Mouse (Mus musculus): ENCODE measurements around the gene Mrpl58.
A peak's percentile ranks its signal among the peaks of the same experiment; 100 is the strongest.
"Not testable (repeated sequence)": the region's sequence is repeated elsewhere in the genome, so short reads cannot be mapped to it uniquely, and the experiment has no call there.

Mrpl58 gene

DNA sequence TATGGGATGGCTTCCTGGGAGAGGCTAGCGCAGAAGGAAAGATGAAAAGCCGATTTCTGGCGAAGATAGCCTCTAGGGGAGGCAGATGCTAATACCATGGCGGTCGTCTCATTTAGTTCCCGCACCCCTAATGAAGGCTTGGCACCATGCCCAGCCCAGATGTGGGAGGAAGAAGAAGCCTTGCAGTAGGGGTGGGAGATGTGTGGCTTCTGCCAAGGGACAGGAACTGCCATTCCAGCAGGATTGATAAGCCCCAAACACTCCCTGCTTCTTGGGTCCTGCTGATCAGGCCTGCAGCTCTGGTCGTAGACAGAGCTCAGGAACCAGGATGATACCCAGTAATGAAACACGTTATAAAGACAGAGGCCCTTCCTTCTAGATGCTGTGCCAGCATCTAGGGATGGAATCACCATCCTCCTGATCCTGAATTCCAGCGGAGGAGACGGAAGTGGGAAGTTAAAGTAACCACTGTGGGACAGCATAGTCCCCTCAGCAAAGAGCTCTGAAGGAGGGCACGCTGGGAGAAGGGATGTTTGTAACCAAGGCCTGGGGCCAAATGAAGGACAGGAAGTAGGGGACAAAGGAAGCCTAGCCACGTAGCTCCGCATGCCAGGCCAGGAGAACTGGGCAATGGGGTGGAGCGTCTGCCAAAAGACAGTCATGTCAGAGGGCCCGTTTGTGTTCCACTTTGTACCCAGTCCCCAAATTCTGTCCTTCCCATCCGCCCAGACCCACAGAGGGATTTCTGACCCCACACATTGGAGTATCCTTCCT, 19.7 kb upstream of the Mrpl58 start:
- DNase-seq = no peak

DNA sequence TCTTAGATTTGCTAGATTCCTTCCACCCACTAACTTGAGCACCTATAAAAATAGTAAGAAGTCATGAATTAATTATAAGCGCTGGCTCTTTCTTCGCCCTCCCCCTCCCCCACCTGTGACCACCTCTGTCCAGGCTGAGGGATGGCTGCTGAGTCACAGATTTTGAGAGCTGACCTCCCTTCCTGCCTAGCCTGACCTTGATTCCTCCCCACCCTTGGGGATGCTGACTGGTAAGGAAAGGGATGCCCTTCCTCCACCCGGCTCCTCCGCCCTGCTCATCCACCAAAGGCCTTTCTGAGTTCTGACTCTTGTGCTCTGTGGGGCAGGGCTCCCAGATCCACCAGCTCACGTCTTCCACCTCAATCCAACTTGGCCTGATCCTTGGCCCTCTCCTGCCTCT, 19.0 kb upstream of the Mrpl58 start:
- no peak for DNase-seq

DNA sequence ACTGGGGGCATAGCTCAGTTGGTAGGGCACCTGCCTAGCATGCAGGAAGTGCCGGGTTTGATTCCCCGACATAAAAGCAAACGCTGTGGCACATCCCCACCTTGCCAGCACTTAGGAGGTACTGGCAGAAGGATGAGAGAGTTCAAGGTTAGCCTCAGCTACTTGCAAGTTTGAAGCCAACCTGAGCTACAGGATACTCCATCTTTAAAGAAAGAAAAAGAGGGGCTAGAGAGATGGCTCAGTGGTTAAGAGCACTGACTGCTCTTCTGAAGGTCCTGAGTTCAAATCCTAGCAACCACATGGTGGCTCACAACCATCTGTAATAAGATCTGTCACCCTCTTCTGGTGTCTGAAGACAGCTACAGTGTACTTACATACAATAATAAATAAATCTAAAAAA, 16.7 kb upstream of the Mrpl58 start:
- not testable (repeated sequence) for DNase-seq

DNA sequence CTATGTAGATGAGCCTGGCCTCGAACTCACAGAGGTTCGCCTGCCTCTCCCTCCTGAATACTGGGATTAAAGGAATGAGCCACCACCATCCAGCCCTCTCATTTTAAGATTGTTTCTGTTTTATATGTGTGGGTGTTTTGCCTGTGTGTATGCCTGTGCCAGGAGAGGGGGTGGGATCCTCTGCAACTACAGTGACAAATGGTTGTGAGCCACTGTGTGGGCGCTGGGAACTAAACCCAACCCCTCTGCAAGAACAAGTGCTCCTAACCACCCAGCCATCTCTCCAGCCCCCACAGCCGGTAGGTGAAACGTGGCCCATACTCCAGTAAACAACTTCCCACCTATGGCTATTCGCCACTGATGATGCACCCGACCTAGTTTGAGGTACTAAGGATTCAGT, 12.2 kb upstream of the Mrpl58 start:
- DNase-seq = no peak

DNA sequence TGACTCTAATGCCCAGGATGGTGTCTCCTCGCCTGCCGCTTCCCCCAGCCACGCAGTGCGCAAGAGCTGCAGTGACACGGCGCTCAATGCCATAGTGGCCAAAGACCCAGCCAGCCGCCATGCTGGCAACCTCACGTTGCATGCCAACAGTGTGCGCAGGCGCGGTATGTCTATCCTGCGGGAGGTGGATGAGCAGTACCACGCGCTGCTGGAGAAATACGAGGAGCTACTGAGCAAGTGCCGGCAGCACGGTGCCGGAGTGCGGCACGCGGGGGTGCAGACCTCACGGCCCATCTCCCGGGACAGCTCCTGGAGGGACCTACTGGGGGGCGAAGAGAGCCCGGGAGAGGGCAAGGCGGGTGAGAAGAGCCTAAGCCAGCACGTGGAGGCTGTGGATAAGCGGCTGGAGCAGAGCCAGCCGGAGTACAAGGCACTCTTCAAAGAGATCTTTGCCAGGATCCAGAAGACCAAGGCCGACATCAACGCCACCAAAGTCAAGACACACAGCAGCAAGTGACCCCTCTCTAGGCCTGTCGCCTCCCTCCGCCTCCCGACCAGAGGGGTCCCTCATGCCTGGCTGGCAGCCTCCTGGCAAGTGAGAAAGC, 9.7 kb upstream of the Mrpl58 start:
- no peak for DNase-seq

DNA sequence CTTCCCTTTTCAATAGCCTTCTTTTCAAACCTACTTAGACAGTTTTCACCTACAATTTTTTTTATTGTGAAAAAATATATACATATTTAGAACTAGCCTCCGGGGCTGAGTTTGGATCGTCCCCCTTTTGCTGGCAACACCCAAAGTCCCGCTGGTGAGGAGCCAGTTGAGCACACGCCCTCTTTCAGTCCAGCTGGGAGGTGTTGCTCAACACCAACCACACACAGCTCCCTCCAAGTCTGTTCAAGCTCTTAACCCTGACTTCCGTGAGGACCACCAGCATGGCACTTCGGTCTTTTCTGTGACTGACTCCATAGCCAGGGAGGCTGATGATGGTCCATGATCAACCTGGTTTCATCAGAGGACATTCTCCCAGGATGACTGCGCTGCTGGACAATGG, 5.5 kb upstream of the Mrpl58 start:
- no peak for DNase-seq

DNA sequence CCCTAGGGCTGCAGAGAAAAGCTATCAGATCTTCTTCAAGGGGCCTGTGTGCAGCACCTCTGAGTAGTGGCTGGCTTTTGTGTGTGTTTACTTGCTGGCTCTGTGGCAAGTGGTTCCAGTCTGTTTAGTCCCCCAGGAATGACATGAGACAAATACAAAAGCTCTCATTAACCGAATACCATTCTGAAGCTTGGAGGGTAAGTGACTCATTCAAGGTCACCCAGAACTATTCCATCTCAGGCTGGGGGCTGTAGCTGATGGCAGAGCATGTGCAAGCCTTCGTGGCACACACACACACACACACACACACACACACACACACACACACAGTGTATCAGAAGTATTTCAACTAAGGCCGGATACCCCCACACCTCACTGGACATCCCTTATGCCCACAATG, 3.4 kb upstream of the Mrpl58 start:
- no peak for DNase-seq

DNA sequence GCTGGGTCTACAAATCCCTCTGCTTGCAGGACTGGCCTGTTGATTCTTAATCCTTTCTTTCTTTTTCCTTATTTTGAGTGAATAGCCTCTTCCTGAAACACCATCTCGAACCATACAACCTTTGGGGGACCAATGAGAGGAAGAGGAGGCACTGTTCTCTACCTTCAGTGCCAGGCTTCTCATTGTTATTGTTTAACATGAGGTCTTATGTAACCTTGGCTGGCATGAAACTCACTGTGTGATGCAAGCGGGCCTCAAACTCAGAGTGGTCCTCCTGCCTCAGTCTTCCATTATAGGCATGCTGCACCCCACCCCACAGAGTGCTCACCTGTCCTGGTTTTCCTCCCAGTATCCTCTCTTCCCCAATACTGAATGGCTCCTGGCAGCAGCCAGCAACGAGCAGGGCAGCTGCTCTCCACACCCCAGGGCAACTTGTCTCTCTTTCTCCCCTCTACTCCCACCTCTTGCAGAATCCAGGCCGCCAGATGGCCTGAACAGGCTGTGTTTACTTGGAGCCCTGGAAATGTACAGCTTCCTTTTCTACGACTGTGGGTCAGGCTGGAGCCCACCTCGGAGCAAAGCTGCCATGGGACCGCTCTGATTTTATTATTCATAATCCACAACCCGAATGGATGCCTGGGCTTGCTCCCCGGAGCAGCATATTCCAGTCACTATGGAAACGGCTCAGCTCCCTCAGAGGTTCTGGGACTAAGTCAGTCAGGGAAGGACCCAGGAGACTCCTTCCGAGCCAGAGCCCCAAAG, 2.7 kb upstream of the Mrpl58 start:
- no peak for DNase-seq

DNA sequence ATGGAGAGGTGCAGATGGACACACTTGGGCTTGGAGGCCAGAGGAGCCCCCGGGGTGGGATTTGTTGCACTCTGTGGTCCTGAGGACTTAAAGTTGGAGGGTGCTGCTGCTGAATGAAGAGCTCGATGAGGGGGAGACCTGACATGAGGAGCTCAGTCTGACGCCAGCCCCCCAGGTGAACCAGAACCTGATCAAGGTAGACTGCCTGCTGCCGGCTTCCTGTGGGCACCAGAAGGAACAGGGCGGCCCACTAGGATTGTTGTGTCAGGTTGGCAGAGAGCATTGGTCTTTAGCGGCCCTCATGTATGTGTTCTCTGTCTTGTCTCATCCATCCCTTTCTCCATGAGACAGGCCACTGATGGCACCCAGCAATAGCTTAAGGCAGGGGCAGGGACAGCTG, 2.2 kb downstream of the Mrpl58 start:
- DNase-seq = peak; percentile 54

DNA sequence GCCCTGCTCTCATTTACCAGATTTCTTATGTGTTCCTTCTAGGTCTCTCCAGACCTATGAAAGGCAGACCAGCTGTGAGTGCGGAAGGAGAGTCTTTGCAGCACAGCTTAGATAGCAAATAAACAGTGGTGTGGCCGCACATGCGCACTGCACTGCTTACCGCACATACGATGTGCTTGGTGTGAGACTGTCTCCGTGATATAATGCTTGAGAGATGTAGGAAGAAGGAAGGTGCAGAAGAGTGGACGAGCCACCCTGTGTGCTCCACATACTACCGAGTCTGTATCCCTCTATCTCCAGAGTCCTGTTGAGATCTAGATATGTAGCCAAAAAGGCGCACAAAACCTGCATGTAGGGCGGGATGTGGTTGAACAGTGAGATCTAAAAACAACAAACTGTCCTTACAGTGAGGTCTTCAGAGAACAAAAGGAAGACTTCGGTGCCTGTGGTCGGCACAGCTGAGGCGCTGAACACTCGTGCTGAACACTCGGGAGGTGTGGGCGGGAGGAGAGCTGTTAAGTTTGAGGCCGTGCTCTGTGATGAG, 3.4 kb downstream of the Mrpl58 start:
- peak; percentile 83 for DNase-seq

DNA sequence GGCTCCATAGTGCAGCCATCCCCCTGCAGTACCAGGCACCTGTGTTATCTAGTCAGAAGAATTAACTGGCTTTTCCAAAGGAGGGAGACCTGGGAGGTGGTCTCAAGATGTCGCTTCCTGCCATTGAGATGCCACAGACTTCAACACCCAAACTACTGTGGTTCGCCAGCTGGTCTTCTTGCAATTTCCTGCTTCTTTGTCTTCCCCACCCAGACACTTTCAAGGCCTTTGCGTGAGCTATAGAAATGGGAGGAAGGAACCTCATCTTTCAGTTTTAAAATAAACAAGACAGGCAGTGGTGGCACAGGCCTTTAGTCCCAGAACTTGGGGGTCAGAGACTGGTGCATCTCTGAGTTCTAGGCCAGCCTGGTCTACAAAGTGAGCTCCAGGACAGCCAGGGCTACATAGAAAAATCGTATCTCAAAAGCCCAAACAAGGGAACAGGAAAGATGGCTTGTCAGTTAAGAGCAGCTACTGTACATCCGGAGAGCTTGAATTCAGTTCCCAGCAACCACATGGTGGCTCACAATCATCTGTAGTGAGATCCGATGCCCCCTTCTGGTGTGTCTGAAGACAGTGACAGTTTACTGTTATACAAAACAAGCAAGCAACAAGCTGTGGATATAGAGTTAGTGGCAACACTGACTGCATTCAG, 4.8 kb downstream of the Mrpl58 start:
- DNase-seq = peak; percentile 66

DNA sequence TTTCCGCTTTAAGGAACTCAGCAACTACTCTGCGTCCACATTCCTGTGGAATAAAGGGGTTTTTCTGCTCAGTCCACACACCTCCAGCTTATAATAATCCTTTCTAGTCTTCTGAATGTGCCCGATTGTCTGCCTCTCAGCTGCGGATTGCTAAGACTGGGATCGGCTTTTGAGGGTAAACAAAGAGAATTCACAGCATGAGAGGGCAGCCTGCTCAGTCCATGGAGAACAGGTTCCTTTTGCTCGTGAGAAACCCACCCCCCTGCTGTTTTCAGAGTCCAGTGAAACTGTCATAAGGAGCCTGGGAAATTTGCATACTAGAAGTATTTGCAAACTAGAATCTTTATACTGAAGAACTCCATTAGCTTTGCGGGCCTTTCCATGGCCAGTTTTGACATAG, 6.0 kb downstream of the Mrpl58 start:
- no peak for DNase-seq

DNA sequence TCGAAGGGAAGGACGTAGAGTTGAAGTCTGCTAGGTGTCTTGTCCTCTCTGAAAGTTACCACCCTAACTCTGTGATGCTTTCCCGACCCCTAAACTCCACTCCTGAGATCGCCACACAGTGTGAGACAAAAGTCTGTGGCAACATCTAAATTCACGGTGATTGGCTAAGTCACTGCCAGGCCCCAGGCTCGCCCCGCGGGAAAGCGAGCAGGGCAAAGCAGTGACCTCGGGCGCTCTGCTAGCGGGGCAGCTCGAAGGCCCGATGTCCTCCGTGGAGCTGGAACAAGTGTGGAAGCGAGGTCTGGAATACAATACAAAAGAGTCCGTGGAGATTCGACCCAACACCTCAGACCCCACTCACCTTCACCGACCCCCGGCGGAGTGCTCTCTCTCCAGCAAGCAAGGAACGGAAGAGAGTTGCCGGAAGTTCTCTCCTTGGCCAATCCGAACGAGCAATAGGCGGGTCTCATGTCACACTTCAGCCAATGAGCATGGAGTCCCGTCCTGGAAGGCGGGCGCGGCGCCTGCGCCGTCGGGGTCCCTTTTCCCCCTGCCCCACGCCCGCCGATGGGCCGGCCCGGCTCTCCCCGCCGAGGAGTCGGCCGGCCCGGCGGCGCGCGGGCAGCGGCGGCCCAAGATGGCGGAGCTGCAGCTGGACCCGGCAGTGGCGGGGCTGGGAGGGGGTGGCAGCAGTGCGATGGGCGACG, 16.1 kb downstream of the Mrpl58 start, which contains the start of the genes Atp5h and Kctd2:
Gene Atp5h (minus strand): TSS at position 432 of the 707 bp plus-strand sequence.
Gene Kctd2 (plus strand): TSS at position 598 of the 707 bp plus-strand sequence.
- peak; percentile 93 for DNase-seq

DNA sequence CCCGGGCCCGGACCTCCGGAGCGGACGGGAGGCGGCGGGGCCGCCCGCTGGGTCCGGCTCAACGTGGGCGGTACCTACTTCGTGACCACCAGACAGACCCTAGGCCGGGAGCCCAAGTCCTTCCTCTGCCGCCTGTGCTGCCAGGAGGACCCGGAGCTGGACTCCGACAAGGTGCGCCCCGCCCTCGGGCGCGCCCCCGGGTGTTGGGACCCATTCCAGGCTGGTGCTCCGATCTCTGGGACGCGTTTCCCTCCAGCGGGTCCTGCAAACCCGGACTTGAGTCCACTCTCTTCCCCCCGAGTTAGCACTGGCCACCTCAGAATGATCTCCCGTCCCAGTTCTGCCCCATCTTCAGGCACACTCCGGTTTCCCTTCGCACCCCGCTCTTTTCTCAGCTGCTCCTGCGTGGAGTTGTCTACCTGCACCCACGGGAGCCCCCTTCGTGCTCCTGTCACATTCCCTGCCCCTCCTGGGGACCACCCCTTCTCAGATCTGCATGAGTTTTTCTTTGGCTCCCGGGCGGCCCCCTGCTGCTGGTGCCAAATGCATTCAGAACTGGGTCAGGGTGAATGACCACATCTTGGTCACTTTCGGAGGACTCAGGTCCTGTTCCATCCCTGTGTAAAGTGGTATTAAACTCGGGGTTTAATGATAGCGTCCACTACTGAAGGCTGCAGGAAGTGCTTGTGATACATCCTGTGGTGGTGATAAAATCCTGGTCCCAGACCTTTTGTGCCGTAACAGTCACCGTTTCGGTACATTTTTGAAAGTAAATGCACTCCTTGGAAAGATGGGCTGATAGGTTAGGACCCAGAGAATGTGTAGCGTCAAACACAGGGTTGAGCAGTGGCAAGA, 17.0 kb downstream of the Mrpl58 start:
- peak; percentile 74 for DNase-seq

DNA sequence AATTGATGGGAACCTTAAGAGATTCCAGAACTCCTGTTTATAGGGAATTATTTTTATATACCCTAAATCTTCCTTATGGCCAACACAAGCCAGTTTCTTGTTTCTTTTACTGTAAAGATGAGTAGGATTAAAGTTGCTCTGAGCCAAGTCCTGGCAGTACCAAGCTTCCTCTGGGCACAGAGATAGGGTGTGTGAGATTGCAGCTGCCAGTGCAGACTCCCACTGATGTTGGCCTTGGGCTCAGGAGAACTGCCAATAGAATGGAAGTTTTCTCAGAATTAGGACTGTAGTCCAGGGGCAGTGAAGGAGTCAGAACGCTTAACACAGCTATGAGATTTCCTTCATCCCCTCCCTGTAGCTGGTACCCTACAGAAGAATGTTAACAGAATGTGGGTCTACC, 17.8 kb downstream of the Mrpl58 start:
- DNase-seq = no peak

DNA sequence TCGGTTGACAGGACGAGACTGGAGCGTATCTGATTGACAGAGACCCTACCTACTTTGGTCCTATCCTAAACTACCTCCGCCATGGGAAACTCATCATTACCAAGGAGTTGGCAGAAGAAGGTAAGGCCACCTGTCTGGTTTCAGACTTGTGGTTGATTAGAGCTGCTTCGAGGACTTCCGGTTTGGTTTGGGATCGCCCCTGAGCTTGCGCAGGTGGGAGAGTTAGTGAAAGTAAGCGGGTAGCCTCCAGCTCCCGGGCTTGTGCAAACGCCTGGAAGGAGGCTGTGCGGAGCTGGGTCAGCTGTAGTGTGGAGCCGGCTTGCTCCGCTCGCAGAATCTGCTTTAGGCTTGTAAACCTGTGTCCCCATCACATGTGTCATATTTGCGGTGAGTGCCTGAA, 18.4 kb downstream of the Mrpl58 start:
- DNase-seq = peak; percentile 47

DNA sequence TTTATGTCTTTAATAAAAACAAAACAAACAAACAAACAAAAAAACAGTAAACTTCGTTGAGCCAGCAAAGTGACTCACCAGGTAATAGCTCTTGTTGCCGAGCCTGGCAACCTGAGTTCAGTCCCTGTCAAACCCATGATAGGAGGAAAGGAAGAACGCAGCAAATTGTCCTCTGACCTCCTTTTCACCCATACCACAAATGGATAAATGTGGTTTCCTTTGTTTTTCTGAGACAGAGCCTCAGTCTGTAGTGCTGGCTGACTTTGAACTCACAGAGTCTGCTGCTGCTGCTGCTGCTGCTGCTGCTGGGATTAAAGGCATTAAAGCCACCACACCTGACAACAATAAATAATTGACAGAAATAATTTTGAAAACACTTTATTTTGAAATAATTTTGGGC, 19.5 kb downstream of the Mrpl58 start:
- no peak for DNase-seq

DNA sequence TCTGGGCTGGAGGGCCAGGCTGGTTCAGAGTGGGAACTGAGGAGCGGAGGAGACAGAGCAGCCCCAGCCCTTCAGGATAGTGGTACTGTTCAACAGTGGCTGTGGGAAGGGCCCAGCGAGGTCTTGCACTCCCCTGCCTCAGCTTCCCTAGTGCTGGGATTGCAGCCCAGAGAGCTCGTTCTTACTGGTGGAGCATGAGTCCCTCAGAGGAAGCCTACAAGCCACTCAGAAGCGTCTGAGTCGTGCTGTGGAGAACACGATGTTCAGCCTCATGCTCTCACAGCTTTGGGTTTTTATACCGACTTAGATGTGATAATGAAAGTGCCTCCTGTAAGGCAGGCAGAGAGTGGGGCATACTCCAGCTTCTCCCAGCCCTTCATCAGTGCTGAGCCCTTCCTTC, 21.1 kb downstream of the Mrpl58 start:
- DNase-seq = peak; percentile 51

DNA sequence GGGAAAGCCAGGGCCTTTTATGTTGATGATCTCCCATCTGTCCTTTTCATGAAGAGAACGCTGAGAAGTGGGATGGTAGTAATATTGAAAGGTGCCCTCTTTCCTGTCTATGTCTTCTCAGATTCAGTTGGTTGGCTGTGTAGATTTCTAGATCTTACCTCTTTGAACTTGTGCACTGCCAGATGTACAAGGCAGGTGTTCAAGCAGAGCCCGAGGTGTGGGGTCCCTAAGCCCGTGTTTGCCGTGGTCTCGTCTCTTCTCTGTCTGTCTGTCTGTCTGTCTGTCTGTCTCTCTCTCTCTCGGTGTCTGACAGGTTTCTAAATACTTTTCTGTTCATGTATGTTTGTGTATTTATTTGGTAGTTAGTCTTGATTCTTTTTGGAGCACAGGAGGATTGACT, 22.1 kb downstream of the Mrpl58 start:
- no peak for DNase-seq

DNA sequence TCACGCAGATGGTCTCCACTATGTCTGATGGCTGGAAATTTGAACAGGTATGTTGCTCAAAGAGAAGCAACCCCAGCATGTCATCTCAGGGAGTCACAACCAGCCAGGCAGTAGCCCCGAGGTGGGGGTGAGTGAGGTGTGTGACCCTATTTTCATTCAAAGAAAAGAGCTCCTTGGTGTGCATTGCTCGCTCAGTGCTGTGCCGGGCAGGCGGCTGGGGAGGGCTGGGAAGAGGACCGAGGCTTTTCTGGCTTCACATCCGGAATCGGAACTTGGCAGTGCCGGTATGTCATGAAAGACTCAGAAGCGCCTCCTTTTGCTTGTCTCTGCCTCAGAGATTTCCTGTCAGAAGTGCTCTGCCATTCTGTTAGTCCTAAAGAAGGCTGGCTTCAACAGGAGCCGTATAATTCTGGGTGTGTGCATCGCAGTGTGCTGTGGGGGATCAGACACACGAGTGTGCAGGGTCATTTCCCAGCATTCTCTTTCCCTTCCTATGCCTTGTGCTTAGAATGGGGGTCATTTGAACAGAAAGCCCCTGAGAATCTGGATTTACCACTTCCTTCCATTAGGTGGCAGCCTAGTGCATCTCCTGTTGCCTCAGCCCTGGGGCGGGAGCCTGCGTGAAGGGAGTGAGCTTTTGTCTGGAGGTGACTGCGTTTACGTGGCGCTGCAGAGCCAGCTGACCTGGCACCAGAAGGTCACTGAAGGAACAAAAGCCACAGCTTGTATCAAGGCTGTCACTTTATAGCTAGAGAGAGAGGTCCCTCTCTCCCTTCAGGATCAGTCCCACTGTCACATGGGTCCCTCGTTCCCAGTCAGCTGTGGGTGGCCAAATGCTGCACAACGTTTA, 24.2 kb downstream of the Mrpl58 start:
- peak; percentile 81 for DNase-seq
